Mouse (Mus musculus) lung, postnatal 0 days (tissue): ENCODE measurements at regions not wholly inside any gene's neighbourhood (a gene's known extent, or its start where the extent isn't known, plus 50 kb on each side); places are given as distances from the start of the nearest gene placed in this dataset.

Experiments
- ATAC-seq: fragments of 200-750 bp; cut with Nextera tagmentation; 2 replicates; pipeline ENCODE4 v1.8.0; 2017; ENCODE audit warnings: moderate library complexity
- DNase-seq: peaks from one replicate; pipeline ENCODE4 v3.0.0-alpha.2; 2016; ENCODE audit warnings: low spot score
- H3K27ac ChIP-seq: fragments of 300-500 bp; sonication (generic); 2 replicates; pipeline ENCODE4 v1.5.1; 2014; ENCODE audit warnings: antibody characterized with exemption, mild to moderate bottlenecking, low read length, mixed read lengths
- H3K27me3 ChIP-seq: fragments of 300-500 bp; sonication (generic); replicated peaks from 2 replicates; pipeline ENCODE4 v1.6.1; 2014; ENCODE audit warnings: low read length, mixed read lengths; ENCODE audit not compliant: insufficient read depth
- H3K36me3 ChIP-seq: fragments of 300-500 bp; sonication (generic); 2 replicates; pipeline ENCODE4 v1.6.1; 2014; ENCODE audit warnings: low read length, mixed read lengths; ENCODE audit not compliant: insufficient read depth
- H3K4me1 ChIP-seq: fragments of 300-500 bp; sonication (generic); 2 replicates; pipeline ENCODE4 v1.6.1; 2014; ENCODE audit warnings: antibody characterized with exemption, low read depth, low read length, mixed read lengths; ENCODE audit not compliant: insufficient read depth
- H3K4me2 ChIP-seq: fragments of 300-500 bp; sonication (generic); replicated peaks from 2 replicates; pipeline ENCODE4 v1.6.1; 2014; ENCODE audit warnings: low read depth, mild to moderate bottlenecking, low read length, moderate library complexity, mixed read lengths
- H3K4me3 ChIP-seq: fragments of 300-500 bp; sonication (generic); 2 replicates; pipeline ENCODE4 v1.5.1; 2014; ENCODE audit warnings: low read depth, low read length
- H3K9ac ChIP-seq: fragments of 300-500 bp; sonication (generic); replicated peaks from 2 replicates; pipeline ENCODE4 v1.6.1; 2014; ENCODE audit warnings: low read depth, mild to moderate bottlenecking
- H3K9me3 ChIP-seq: fragments of 300-500 bp; sonication (generic); 2 replicates; pipeline ENCODE4 v1.6.1; 2016; ENCODE audit warnings: low read length, mixed read lengths
- CTCF ChIP-seq: IDR thresholded peaks from 2 replicates; pipeline ENCODE4 v1.5.1; 2016; ENCODE audit warnings: antibody characterized with exemption, mild to moderate bottlenecking
- EP300 ChIP-seq: IDR thresholded peaks from 2 replicates; pipeline ENCODE4 v1.6.1; 2016; ENCODE audit warnings: antibody characterized with exemption, mild to moderate bottlenecking, control low read depth
- WGBS: fragments of 180-500 bp; shearing (Covaris S2); extraction: QIAGEN DNeasy Blood & Tissue Kit; methylation state at CpG from one replicate; pipeline ENCODE4 v1.1.7; 2014; 5-methylcytosine and 5-hydroxymethylcytosine counted together

- H3K9me3 ChIP-seq, result no peaks in the 10 kb centered on the region
- H3K4me3 ChIP-seq, result no peak overlapping the region
- DNase-seq, result no peak
- 97% methylated on average over 5 of the region's 5 CpGs for WGBS
- no peaks in the 10 kb centered on the region for H3K4me1 ChIP-seq
- no peak for ATAC-seq
- no peaks in the 10 kb centered on the region for H3K36me3 ChIP-seq
- H3K27me3 ChIP-seq, result no peaks in the 10 kb centered on the region
- no peak overlapping the region for H3K4me2 ChIP-seq
- no peak overlapping the region for H3K27ac ChIP-seq
- H3K9ac ChIP-seq, result no peak overlapping the region
- no peak for TF ChIP-seq EP300
- no peak for TF ChIP-seq CTCF
Measured at GRCm38 (mm10) chr2:44479746-44480145, 447.7 kb downstream of the Gtdc1 start.

- DNase-seq (no peak), ATAC-seq (no peak)
- no peak overlapping the region for H3K27ac ChIP-seq
- no peak overlapping the region for H3K9ac ChIP-seq
- no peak overlapping the region for H3K4me3 ChIP-seq
- TF ChIP-seq CTCF (no peak), EP300 (no peak)
- no peaks in the 10 kb centered on the region for H3K9me3 ChIP-seq
- H3K4me2 ChIP-seq, result no peak overlapping the region
- no peaks in the 10 kb centered on the region for H3K36me3 ChIP-seq
- no peaks in the 10 kb centered on the region for H3K4me1 ChIP-seq
- WGBS, result 81% methylated on average over 1 of the region's 1 CpGs
- no peaks in the 10 kb centered on the region for H3K27me3 ChIP-seq
Measured at GRCm38 (mm10) chr2:44475456-44475855, 452.0 kb downstream of the Gtdc1 start.

DNA sequence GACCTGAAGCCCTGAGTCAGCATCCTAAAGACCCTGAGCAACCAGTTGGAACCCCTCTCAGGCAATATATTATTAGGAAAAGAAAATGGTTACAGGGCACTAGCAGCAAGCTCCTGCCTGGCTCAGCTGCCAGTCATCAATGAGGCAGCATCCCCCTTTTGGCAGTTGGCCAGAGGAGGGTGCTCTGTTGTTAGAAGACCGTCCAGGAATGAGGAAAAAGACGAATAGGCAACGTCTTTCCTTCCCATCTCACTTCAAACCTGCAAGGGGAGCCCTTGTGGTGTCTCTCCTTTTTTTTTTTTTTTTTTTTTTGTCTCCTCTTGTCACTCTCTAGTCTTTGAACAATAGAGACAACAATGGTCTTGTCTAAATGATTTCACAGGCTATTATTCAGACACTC is 452.8 kb downstream of the Gtdc1 start:
- ATAC-seq, result no peak
- no peak for DNase-seq

DNA sequence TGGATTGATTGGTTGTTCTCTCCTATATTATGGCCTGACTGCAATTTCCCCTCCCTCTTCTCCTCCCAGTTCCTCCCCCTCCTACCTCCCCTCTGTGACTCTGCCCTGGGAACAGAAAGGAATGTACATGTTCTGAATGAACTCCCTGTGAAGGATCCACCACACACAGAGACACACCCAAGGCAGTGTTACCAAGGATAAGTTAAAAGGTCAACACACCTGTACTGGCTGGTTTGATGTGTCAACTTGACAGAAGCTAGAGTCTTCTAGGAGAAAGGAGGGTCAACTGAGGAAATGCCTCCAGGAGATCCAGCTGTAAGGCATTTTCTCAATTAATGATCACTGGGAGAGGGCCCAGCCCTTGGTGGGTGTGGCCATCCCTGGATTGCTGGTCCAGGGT is 456.1 kb downstream of the Gtdc1 start:
- no peak for ATAC-seq
- no peak overlapping the region for H3K4me3 ChIP-seq
- TF ChIP-seq EP300 (no peak), CTCF (no peak)
- H3K36me3 ChIP-seq, result no peaks in the 10 kb centered on the region
- H3K27me3 ChIP-seq, result no peaks in the 10 kb centered on the region
- no peak overlapping the region for H3K4me2 ChIP-seq
- H3K9ac ChIP-seq, result no peak overlapping the region
- no peak overlapping the region for H3K27ac ChIP-seq
- no peak for DNase-seq
- H3K9me3 ChIP-seq, result no peaks in the 10 kb centered on the region
- H3K4me1 ChIP-seq, result no peaks in the 10 kb centered on the region

More for the DNA sequence above, 452.8 kb downstream of the Gtdc1 start:
- Histone ChIP-seq H3K4me3 (no peak overlapping the region), H3K27ac (no peak overlapping the region), H3K4me1 (no peaks in the 10 kb centered on the region), H3K27me3 (no peaks in the 10 kb centered on the region), H3K36me3 (no peaks in the 10 kb centered on the region), H3K9ac (no peak overlapping the region), H3K4me2 (no peak overlapping the region), H3K9me3 (no peaks in the 10 kb centered on the region)
- TF ChIP-seq EP300, result no peak
- TF ChIP-seq CTCF, result no peak
- WGBS, result 18% methylated on average over 3 of the region's 3 CpGs

DNA sequence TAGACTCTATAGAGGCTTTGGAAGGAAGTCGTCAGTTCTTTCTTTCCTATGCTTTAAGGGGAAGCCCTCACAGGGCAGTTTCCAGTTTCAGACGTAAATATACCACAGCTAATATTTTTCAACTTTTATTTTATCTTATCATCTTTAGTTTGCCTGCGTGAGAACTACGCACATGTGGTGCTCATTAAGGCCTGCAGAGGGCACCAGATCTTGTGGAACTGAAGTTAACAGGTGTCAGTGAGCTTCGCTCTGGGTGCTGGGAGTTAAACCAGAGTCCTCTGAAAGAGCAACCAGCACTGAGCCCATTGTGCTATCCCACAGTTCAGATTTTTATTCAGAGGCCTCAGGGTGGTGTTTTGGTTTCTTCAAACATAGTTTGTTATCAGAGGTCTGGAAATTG is 456.5 kb downstream of the Gtdc1 start:
- no peaks in the 10 kb centered on the region for H3K36me3 ChIP-seq
- TF ChIP-seq CTCF (no peak), EP300 (no peak)
- H3K4me1 ChIP-seq, result no peaks in the 10 kb centered on the region
- 90% methylated on average over 5 of the region's 5 CpGs for WGBS
- DNase-seq, result no peak
- no peak overlapping the region for H3K4me3 ChIP-seq
- no peaks in the 10 kb centered on the region for H3K27me3 ChIP-seq
- H3K9ac ChIP-seq, result no peak overlapping the region
- H3K9me3 ChIP-seq, result no peaks in the 10 kb centered on the region
- no peak for ATAC-seq
- no peak overlapping the region for H3K4me2 ChIP-seq
- no peak overlapping the region for H3K27ac ChIP-seq

GRCm38 (mm10) chr2:44464631-44465030 is 462.8 kb downstream of the Gtdc1 start:
- DNase-seq, result no peak
- peaks cover 4% of the 10 kb centered on the region; the same call in 1 of the 2 replicates for H3K4me1 ChIP-seq
- 94% methylated on average over 7 of the region's 7 CpGs for WGBS
- no peak overlapping the region for H3K27ac ChIP-seq
- no peaks in the 10 kb centered on the region for H3K27me3 ChIP-seq
- no peak overlapping the region for H3K4me2 ChIP-seq
- H3K36me3 ChIP-seq, result no peaks in the 10 kb centered on the region
- H3K4me3 ChIP-seq, result no peak overlapping the region
- TF ChIP-seq CTCF (no peak), EP300 (no peak)
- no peak for ATAC-seq
- H3K9ac ChIP-seq, result no peak overlapping the region
- no peaks in the 10 kb centered on the region for H3K9me3 ChIP-seq

DNA sequence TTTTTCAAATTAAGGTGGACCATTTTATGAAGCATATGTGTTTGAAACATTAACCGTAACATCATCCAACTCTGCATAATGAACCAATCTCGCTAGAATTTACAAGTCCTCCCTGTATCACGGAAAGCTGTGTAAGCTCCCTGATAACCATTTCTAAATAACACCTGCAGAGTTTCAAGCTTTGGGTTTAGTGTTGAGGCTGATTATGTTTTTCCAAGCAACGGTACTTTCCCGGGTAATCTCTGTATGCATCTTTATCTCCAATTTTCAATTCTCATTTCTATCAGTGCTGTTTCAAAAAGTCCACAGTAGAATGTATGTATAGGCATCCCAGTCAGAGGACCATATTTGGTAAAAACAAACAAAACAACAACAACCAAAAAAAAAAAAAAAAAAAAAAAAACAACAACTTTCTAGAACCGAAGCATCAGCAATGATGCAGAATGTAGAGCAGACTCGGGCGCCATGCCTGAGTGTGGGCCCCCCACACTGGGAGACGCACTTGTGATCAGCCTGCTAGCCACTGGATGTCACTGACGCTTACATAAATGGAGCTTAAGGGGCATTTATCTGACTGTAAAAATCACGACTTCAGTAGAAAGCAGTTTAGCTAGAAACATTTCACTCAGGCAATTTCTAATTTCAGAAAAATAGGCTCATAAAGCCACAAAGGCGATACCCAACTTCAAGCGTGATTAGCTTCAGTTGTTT is 464.7 kb downstream of the Gtdc1 start:
- no peak overlapping the region for H3K4me3 ChIP-seq
- no peak overlapping the region for H3K4me2 ChIP-seq
- peak; percentile 12; the same call in 1 of the 2 replicates for TF ChIP-seq CTCF
- no peak for TF ChIP-seq EP300
- no peak overlapping the region for H3K27ac ChIP-seq
- H3K36me3 ChIP-seq, result no peaks in the 10 kb centered on the region
- DNase-seq (no peak), ATAC-seq (no peak)
- peaks cover 4% of the 10 kb centered on the region; the same call in 1 of the 2 replicates for H3K4me1 ChIP-seq
- no peaks in the 10 kb centered on the region for H3K9me3 ChIP-seq
- no peak overlapping the region for H3K9ac ChIP-seq
- WGBS, result 83% methylated on average over 13 of the region's 13 CpGs
- no peaks in the 10 kb centered on the region for H3K27me3 ChIP-seq
